Mouse (Mus musculus): Measurements from ENCODE around the gene Gm6993. TPM values are rescaled to one million over a fixed set of nuclear protein-coding genes. Genes with fewer than 3 reads are reported as not detected.
A peak's percentile ranks its signal among the peaks of the same experiment; 100 is the strongest.

The Gm6993 gene
- polyA plus RNA-seq, 1 experiment: not detected

DNA sequence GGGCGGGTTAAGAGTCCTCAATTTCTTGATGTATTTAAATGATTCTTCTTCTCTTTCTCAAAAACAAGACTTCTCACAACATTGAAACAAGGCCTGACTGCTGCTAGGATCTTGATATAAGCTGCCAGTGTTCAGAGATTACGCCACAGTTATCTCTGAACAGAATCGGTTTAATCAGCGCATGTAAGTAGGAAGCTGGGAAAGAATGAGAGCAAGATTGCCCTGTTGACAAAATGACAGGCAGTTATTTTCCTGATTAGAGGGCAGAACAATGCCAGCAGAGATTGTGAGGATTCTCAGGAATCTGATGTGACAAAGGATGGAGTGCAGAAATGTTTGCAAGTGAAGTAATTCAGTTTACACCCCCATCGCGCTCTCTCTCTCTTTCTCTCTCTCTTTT is 19.0 kb upstream of the Gm6993 start:
- no peak overlapping the region for H3K4me3 ChIP-seq (ENCODE audit: low read depth, low read length)

GRCm38 (mm10) chr12:31222282-31222681 is 18.3 kb upstream of the Gm6993 start:
- H3K4me1 ChIP-seq (ENCODE audit: control insufficient read depth, insufficient read depth, low read length): no peaks in the 10 kb centered on the region
- no peak overlapping the region for H3K4me3 ChIP-seq (ENCODE audit: low read depth, low read length)
- H3K9ac ChIP-seq (ENCODE audit: low read depth, poor library complexity, severe bottlenecking): no peak overlapping the region
- no peaks in the 10 kb centered on the region for H3K36me3 ChIP-seq (ENCODE audit: control insufficient read depth, insufficient read depth, low read length, poor library complexity, severe bottlenecking)
- H3K27ac ChIP-seq (ENCODE audit: insufficient read depth, low read length): no peak overlapping the region; the same call in 1 of the 2 replicates
- TF ChIP-seq EP300 (IDR thresholded peaks at IDR 0.05; ENCODE audit: insufficient read depth, low read depth, low read length): no peak
- no peak for TF ChIP-seq POLR2A (IDR thresholded peaks at IDR 0.05; ENCODE audit: insufficient read depth, low read length)
- no peak for TF ChIP-seq CTCF (IDR thresholded peaks at IDR 0.05; ENCODE audit: low read depth, low read length)
- H3K9me3 ChIP-seq (replicated peaks; ENCODE audit: control insufficient read depth, insufficient read depth, low read length, poor library complexity, severe bottlenecking): no peaks in the 10 kb centered on the region
- H3K27me3 ChIP-seq (ENCODE audit: control insufficient read depth, insufficient read depth, low read length, poor library complexity, severe bottlenecking): no peaks in the 10 kb centered on the region

More for the DNA sequence above, 19.0 kb upstream of the Gm6993 start:
- Histone ChIP-seq H3K27me3 (ENCODE audit: control insufficient read depth, insufficient read depth, low read length, poor library complexity, severe bottlenecking) (no peaks in the 10 kb centered on the region), H3K9ac (ENCODE audit: low read depth, poor library complexity, severe bottlenecking) (no peak overlapping the region), H3K4me1 (ENCODE audit: control insufficient read depth, insufficient read depth, low read length) (no peaks in the 10 kb centered on the region), H3K36me3 (ENCODE audit: control insufficient read depth, insufficient read depth, low read length, poor library complexity, severe bottlenecking) (no peaks in the 10 kb centered on the region), H3K9me3 (replicated peaks; ENCODE audit: control insufficient read depth, insufficient read depth, low read length, poor library complexity, severe bottlenecking) (no peaks in the 10 kb centered on the region), H3K27ac (ENCODE audit: insufficient read depth, low read length) (no peak overlapping the region)
- TF ChIP-seq CTCF (IDR thresholded peaks at IDR 0.05; ENCODE audit: low read depth, low read length): no peak
- TF ChIP-seq EP300 (IDR thresholded peaks at IDR 0.05; ENCODE audit: insufficient read depth, low read depth, low read length): no peak
- TF ChIP-seq POLR2A (IDR thresholded peaks at IDR 0.05; ENCODE audit: insufficient read depth, low read length): no peak

- Histone ChIP-seq H3K9me3 (replicated peaks; ENCODE audit: control insufficient read depth, insufficient read depth, low read length, poor library complexity, severe bottlenecking) (no peaks in the 10 kb centered on the region), H3K4me3 (ENCODE audit: low read depth, low read length) (no peak overlapping the region), H3K9ac (ENCODE audit: low read depth, poor library complexity, severe bottlenecking) (no peak overlapping the region), H3K27me3 (ENCODE audit: control insufficient read depth, insufficient read depth, low read length, poor library complexity, severe bottlenecking) (no peaks in the 10 kb centered on the region), H3K36me3 (ENCODE audit: control insufficient read depth, insufficient read depth, low read length, poor library complexity, severe bottlenecking) (no peaks in the 10 kb centered on the region), H3K4me1 (ENCODE audit: control insufficient read depth, insufficient read depth, low read length) (no peaks in the 10 kb centered on the region), H3K27ac (ENCODE audit: insufficient read depth, low read length) (no peak overlapping the region; the same call in 1 of the 2 replicates)
- TF ChIP-seq CTCF (IDR thresholded peaks at IDR 0.05; ENCODE audit: low read depth, low read length) (no peak), EP300 (IDR thresholded peaks at IDR 0.05; ENCODE audit: insufficient read depth, low read depth, low read length) (no peak), POLR2A (IDR thresholded peaks at IDR 0.05; ENCODE audit: insufficient read depth, low read length) (no peak)
These were observed 17.8 kb upstream of the Gm6993 start for GRCm38 (mm10) chr12:31222741-31223140.

- peak; percentile 88 for TF ChIP-seq EP300 (IDR thresholded peaks at IDR 0.05; ENCODE audit: insufficient read depth, low read depth, low read length)
- TF ChIP-seq POLR2A (IDR thresholded peaks at IDR 0.05; ENCODE audit: insufficient read depth, low read length): no peak
- Histone ChIP-seq H3K27ac (ENCODE audit: insufficient read depth, low read length) (peak overlapping the region; percentile 96), H3K9ac (ENCODE audit: low read depth, poor library complexity, severe bottlenecking) (no peak overlapping the region), H3K36me3 (ENCODE audit: control insufficient read depth, insufficient read depth, low read length, poor library complexity, severe bottlenecking) (no peaks in the 10 kb centered on the region), H3K4me1 (ENCODE audit: control insufficient read depth, insufficient read depth, low read length) (no peaks in the 10 kb centered on the region), H3K4me3 (ENCODE audit: low read depth, low read length) (peak overlapping the region; percentile 27), H3K27me3 (ENCODE audit: control insufficient read depth, insufficient read depth, low read length, poor library complexity, severe bottlenecking) (no peaks in the 10 kb centered on the region), H3K9me3 (replicated peaks; ENCODE audit: control insufficient read depth, insufficient read depth, low read length, poor library complexity, severe bottlenecking) (no peaks in the 10 kb centered on the region)
These were observed 15.1 kb upstream of the Gm6993 start for GRCm38 (mm10) chr12:31225451-31225850.

- no peaks in the 10 kb centered on the region for H3K36me3 ChIP-seq (ENCODE audit: control insufficient read depth, insufficient read depth, low read length, poor library complexity, severe bottlenecking)
- H3K27ac ChIP-seq (ENCODE audit: insufficient read depth, low read length): no peak overlapping the region
- no peaks in the 10 kb centered on the region for H3K9me3 ChIP-seq (replicated peaks; ENCODE audit: control insufficient read depth, insufficient read depth, low read length, poor library complexity, severe bottlenecking)
- H3K27me3 ChIP-seq (ENCODE audit: control insufficient read depth, insufficient read depth, low read length, poor library complexity, severe bottlenecking): no peaks in the 10 kb centered on the region
- no peak overlapping the region for H3K9ac ChIP-seq (ENCODE audit: low read depth, poor library complexity, severe bottlenecking)
- TF ChIP-seq POLR2A (IDR thresholded peaks at IDR 0.05; ENCODE audit: insufficient read depth, low read length) (no peak), CTCF (IDR thresholded peaks at IDR 0.05; ENCODE audit: low read depth, low read length) (no peak), EP300 (IDR thresholded peaks at IDR 0.05; ENCODE audit: insufficient read depth, low read depth, low read length) (no peak)
- no peak overlapping the region for H3K4me3 ChIP-seq (ENCODE audit: low read depth, low read length)
- no peaks in the 10 kb centered on the region for H3K4me1 ChIP-seq (ENCODE audit: control insufficient read depth, insufficient read depth, low read length)
These were observed 13.4 kb upstream of the Gm6993 start for GRCm38 (mm10) chr12:31227167-31227566.

DNA sequence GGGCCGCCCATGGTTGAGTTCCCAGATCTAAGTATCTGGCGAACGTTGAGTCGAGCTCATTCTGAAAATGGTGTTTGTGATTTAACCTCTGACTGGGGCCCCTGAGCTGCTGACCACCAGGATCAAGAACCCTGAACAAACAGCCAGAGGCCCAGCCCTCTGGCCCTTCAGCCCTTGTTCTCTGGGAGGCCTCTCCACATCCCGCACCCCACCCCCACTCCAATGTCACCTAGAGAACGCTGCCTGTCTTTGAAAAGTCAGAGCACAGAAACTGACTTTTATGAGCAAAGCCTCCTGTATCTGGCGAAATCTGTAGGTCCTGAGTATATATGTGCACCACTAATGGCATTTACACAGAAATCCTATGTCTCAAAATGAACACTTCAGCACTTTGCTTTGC is 11.7 kb upstream of the Gm6993 start:
- Histone ChIP-seq H3K27ac (ENCODE audit: insufficient read depth, low read length) (no peak overlapping the region), H3K9ac (ENCODE audit: low read depth, poor library complexity, severe bottlenecking) (no peak overlapping the region), H3K9me3 (replicated peaks; ENCODE audit: control insufficient read depth, insufficient read depth, low read length, poor library complexity, severe bottlenecking) (no peaks in the 10 kb centered on the region), H3K27me3 (ENCODE audit: control insufficient read depth, insufficient read depth, low read length, poor library complexity, severe bottlenecking) (no peaks in the 10 kb centered on the region), H3K4me1 (ENCODE audit: control insufficient read depth, insufficient read depth, low read length) (peaks cover 2% of the 10 kb centered on the region), H3K36me3 (ENCODE audit: control insufficient read depth, insufficient read depth, low read length, poor library complexity, severe bottlenecking) (no peaks in the 10 kb centered on the region), H3K4me3 (ENCODE audit: low read depth, low read length) (no peak overlapping the region)
- TF ChIP-seq CTCF (IDR thresholded peaks at IDR 0.05; ENCODE audit: low read depth, low read length): no peak
- TF ChIP-seq EP300 (IDR thresholded peaks at IDR 0.05; ENCODE audit: insufficient read depth, low read depth, low read length): 0 out of 2 replicates have a peak, but pooled peaks have one; percentile 26

All from ES-Bruce4 (cell line).